Mouse (Mus musculus) lung, adult 2 months (tissue): ENCODE results near the gene Ptf1a.

ENCODE experiments used
- CTCF ChIP-seq: fragments of 200-500 bp; IDR thresholded peaks from 2 replicates; pipeline ENCODE4 v1.5.1; 2011; ENCODE audit warnings: mild to moderate bottlenecking, low read length, control low read depth; ENCODE audit not compliant: insufficient read depth
- POLR2A ChIP-seq: fragments of 200-500 bp; IDR thresholded peaks from 2 replicates; pipeline ENCODE4 v1.6.1; 2011; ENCODE audit warnings: low read depth, mild to moderate bottlenecking, control low read depth, low read length, borderline replicate concordance; ENCODE audit errors: extremely low read depth

DNA sequence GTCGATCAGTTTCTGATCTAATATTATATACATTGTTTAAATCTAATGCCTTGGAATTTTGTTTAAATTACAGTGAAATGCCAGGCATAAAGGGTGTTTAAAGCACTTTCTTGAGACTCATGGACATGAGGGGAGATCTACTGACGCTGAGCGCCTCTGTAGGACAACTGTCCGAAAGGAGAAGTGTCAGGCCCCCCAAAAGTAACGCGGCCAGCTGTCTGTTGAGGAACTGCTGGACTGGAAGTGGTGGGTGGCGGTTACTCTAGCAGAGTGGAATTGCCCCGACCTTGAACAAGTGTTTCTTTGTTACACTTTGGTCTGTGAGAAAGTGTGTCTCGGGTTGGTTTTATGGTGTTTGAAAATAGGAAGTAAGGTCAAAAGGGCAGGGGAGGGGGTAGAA lies 1.1 kb upstream of the Ptf1a start:
- no peak for TF ChIP-seq CTCF
- TF ChIP-seq POLR2A, result no peak
